Mouse (Mus musculus) mouse trophoblast stem cell (cell line): ENCODE data around the gene A1cf.

Experiments
- in situ Hi-C, 2 experiments: fragments of 300-500 bp; cut with MseI, MboI; formaldehyde crosslinking; loops; 2 replicates in 1 of 2; 3 replicates in 1 of 2; pipeline ENCODE4 v1.15.1; 2025

Gene A1cf

DNA sequence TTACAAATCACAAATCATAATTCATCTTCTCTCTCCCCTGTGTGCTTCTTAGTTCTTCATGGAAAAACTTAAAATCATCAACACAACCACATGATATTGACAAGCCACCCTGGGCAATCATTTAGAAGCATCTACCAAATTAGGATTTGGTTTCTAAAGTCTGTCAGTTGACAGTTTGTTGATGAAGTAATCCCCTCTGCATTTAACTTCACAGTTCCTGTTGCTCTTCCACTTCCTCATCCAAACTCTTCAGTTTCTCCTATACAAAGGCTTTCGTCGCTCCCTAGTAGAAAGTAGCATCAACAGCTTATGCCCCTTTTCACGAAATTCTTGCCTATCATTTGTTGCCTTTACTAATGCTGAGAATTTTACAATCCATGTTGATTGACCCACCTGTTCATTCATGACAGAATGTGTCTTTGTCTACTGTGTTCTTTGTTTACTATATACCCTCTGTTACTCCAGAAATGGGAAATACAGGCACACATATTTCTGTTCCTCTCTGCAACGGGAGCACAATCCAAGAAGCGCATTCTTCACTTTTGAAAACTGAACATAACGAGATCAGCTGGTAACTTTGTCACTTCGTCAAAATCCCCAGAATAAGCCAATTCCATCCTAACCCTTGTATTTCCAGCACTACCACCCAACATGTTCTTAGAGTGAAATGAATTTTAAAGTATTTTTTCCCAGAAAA is 82.4 kb downstream of the A1cf start:
- in situ Hi-C loops: no loop called here

DNA sequence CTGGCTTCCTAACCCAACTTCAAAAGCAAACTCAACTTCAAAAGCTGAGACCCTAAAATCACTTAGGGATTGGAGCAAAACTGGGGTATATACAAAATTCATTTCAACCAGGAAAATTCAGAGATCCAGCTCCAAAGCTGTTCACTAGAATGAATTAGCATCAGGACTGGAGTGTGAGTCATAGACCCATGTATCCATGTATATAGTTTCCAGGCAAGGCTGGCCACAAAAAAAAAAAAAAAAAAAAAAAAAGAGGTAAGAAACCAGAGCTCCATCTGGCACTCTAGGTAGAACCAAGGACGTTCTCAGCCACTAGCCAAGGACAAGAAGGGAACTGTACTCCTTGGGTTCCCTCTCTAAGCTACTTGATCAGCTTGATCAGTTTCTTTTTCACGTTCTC is 85.2 kb downstream of the A1cf start:
- in situ Hi-C loops: no loop called here

DNA sequence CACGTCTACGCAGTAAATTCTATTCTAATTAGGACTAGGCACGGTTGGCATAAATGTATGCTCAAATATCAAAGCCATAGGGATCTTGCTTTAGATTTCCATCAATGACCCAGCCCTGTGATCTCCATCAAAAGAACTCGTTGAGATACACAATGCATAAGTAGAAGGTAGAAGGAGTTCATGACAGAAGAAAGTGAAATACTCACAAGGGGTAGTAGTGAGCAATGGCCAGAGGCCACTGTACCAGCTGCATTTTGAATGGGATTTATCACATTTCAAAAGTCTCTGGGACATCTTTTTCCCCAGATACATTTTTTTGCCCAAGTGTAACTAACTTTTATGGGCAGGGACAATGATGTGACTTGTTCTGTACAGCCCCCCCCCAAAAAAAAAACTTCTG is 85.7 kb downstream of the A1cf start:
- in situ Hi-C loops: no loop called here

DNA sequence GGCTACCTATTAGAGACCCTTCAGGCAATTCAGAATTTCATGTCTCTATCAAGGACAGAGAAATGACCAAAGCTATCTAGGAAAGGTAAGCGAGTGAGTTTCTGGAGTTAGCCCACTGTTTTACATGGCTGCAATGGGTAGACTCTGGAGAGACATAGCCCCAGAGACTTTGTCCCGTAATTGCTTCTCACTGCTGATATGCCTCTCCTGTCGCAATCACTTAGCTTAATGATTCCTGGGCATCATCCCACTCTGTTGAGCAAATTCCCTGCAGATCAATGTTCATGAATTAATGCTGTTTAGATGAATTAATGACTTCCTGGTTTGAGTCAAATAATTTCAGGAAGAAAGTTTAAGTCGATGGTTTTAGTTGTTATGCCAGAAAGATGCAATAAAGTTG is 86.1 kb downstream of the A1cf start:
- in situ Hi-C loops: no loop called here

DNA sequence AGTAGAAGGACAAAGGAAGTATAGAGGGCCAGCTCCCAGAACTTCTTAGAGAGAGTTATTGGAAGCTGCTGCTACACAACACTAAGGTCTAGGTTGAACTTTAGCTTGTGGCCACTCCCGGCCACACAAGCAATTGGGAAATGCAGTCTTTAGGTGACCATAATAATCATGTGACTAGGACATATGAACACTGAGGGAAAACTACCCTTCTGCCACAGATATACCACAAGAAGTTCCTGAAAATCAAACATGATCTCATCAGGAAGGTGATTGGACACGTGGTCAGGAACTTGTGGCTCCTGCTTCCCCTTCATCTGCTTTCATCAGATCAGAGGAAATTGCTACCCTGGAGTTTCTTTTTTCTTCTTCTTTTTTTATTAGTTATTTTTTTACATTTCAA is 87.8 kb downstream of the A1cf start:
- in situ Hi-C loops: no loop called here

DNA sequence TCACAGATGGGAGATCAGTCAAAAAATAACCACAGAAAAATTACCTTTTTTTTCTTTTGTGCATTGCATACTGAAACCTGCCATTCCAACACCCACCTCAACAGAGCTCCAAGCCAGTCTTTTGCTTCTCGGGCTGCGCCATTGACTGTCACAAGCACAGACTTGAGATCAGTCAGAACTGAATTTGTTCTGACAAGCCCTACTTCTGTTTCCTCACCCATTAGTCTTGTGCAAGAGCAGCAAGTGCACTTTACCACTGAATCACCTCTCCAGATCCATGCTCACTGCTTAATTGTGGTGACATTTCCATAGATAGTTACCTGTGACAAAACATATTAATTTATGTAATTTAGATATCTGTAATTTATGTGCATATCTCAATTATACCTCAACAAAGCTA is 91.9 kb downstream of the A1cf start:
- in situ Hi-C loops: no loop called here

DNA sequence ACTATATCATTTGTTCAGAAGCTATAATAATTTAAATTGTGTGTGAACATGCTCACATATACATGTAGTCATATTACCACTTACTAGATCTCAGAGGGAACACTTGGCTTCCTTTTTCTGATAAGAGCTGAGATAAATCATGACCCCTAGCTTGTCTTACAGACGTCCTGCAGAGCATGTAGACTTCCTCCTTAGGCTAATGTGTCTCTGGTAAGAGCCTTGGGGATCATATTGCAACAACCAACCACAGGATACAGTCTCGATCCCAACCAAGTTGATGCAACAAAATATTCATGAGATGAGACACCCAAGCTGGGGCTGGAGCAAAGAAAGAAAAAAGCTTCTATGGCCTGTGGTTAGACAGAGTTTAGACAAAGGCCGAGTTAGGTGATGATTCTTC is 94.6 kb downstream of the A1cf start:
- in situ Hi-C loops: no loop called here

DNA sequence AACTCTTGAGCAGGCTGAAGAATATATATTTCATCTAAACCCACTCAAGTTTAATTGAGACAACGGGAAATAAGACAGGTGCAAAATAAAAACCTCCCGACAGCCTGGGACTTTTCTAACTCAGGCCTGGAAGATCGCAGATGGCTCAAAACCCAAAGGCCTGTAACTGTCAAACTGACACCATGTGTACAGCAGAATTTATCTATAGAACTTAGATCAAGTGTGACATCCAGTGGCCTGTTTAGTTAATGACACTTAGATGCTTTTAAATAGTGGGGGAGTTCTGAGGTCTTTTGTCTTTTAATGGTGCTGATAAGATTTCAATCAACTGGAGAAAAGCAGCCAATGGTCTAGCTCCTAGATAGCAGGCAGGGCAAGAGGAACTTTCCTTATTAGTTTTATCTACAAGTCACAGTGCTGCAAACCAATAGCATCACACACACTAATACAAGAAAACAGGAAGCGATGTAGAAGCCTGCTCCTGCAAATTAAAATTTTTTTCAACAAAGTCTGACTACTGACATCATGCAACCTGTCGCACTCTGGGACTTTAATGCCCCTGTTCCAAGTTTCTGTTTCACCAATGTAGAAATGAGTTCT is 99.5 kb downstream of the A1cf start:
- in situ Hi-C loops: no loop called here

DNA sequence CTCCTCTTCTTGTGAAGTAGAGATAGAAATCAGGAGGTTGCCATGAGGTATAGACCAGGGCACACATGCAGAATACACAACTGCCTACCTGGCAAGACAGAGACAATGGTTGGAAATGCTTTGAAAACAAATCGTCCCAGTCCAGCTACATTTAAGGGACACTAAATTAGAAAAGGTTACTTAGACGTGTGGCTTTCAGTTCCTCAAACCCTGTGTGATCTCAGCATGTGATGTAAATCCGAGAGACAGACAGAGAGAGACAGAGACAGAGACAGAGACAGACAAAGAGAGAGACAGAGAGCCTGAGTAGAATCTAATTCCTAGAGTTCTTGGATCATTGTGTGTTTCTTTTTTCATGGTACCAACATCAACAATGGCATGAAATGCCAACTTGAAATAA is 102.8 kb downstream of the A1cf start:
- in situ Hi-C loops: no loop called here

DNA sequence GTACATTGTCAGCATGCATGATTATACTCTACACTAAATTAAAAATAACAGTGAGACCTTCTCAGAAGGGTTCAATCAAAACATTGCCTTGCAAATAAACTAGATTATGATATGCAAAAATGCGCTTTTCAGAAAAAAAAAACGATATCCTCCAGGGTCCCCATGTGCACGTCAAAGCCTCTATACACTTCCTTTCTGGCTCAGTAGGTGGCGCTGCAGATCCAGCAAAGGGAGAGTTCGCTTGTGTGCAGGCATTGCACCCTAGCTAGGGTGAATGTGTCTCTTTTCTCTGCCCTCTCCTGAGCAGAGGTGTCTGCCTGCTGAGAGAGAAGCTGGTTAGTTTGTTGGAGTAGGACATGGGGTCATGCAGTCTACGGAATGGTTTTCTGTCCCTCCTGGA is 103.4 kb downstream of the A1cf start:
- in situ Hi-C loops: no loop called here

DNA sequence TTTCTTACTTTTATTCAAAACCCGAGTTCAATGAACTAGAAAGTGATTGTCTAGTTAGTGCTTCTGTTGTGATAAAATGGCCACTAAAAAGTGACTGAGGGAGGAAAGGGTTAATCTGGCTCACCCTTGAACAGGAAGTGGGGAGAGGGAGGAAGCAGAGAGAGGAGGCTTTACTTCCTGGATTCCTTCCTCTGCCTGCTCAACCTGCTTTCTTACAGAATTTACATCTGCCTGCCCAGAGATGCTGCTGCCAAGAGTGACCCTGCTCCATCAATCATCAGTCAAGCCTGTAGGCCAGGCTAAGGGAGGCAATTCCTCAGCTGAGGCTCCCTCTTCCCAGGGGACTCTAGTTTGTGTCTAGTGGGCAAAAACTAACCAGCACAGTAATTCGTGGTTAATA is 107.3 kb downstream of the A1cf start:
- in situ Hi-C loops: no loop called here

DNA sequence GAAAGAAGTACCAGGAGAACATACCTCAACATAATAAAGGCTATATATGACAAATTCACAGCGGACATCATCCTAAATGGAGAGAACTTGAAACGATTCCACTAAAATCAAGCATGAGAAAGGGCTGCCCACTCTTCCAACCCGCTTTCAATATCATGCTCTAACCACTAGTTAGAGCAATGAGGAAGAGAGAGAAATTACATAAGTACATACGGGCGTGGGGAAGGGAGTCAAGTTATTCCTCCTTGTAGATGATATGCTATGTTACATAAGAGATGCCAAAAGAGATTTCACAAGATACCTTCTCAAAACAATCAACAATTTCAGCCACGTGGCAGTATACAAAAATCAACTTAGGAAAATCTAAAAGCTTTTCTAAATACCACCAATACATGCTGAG is 122.5 kb downstream of the A1cf start:
- in situ Hi-C loops: no loop called here

DNA sequence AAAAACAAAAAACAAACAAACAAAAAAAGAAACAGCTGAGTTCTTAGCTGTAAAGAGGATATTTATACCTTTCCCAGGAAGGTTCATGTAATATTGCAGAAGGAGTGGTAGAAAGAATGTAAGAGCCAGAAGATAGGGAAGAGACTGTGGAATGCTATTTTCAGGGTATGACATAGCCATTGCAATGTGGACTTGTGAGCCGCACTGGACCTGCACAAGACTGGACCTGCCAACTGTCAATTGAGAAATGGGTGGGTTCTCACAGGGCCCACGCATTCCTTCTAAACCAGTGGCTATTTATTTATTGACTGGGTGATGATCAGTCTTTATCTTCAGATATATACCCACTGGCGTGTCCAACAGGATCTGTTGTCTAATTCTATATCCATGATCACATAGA is 128.4 kb downstream of the A1cf start:
- in situ Hi-C loops: no loop called here
